Mouse (Mus musculus) frontal cortex, postnatal 36 days (tissue): ENCODE measurements around the gene Dtx3.
A peak's percentile ranks its signal among the peaks of the same experiment; 100 is the strongest.

ENCODE experiments used
- DNase-seq, 2 experiments: peaks; one replicate each; pipeline ENCODE4 v3.0.0; 2022; ENCODE audit warnings: low spot score in 2 of 2

The Dtx3 gene

GRCm38 (mm10) chr10:127185506-127185905 lies 10.0 kb downstream of the Dtx3 start:
- DNase-seq, result no peak

- DNase-seq, result no peak
Observed at GRCm38 (mm10) chr10:127185101-127185500, 10.4 kb downstream of the Dtx3 start.

- DNase-seq, result no peak
Observed at GRCm38 (mm10) chr10:127183759-127184158, 11.8 kb downstream of the Dtx3 start.

DNA sequence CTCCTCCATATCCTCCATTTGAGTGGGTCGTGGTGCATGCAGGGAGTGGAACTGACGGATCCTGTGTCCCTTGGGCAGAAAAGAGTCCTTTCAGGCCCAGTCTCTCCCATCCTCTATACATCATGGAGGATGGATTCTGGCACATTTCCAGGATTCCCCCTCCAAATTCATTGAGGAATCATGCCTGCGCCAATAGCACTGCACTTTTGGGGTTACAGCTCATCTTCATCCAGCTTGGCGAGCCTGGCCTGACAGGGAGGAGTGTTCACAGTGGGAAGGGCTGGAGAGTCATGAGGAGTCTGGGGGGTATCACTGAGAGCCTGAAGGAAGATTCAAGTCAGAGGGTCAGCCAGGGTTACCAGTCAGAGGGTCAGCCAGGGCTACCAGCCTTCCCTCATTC lies 12.9 kb downstream of the Dtx3 start:
- DNase-seq, result no peak

DNA sequence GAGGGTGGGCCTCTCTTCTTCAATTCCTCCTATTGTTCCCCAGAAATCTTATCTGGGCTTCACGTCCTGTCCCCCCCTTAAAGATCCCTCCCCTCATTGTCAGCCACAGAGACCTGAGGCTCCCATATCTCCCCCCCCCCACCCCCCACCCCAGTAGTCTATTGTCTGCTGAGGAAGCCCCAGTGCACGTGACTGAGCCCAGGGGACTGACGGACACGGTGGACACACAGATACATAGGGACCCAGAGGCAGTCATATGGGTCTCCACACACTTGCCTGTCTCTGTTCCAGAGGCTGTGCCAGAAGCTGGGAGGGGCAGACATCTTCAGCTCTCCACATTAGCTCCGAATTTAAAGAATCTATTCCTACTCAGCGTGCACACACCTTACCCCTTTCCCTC lies 14.0 kb downstream of the Dtx3 start:
- DNase-seq, result no peak

GRCm38 (mm10) chr10:127180695-127181047 lies 14.9 kb downstream of the Dtx3 start:
- DNase-seq, result no peak

DNA sequence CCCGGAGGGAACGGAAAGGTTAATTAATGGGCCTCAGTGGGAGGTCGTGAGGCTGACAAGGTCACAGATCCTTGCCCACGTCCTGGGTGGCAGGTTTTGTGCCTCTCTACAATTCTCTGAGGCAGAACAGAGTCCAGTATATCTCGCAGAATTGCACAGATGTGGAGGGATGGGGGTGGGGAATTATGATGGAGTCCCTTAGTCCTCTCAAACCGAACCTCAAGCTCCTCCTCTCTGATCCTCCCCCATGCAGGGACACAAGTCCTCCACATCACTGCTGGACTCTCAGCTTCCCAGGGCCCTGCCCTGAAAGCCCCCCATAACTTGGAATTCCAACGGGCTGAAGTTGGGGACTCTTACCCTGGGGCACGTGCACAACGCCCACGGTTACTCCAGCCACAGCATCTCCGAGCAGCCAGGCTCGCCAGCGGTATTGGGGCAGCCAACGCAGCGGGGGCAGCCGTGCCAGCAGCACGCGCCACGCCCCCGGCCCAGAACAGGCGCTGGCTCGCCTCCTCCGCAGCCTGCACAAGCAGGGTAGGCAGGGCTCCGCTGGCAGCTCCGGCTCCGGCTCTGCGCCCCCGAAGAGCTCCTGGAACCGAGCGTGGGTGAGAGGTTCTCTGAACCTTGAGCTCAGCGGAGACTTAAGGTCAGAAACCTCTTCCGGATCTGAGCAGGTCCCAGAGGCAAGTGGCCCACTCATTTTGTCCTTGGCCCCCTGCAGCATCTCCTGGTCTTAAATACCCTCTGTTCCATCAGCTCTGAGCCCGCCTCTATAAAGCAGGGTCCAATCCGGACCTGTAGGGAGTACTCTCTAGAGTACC lies 15.4 kb downstream of the Dtx3 start, which contains the start of gene Slc26a10:
Slc26a10 (minus strand) TSS at position 775 of the 824 bp plus-strand sequence.
- no peak for DNase-seq

DNA sequence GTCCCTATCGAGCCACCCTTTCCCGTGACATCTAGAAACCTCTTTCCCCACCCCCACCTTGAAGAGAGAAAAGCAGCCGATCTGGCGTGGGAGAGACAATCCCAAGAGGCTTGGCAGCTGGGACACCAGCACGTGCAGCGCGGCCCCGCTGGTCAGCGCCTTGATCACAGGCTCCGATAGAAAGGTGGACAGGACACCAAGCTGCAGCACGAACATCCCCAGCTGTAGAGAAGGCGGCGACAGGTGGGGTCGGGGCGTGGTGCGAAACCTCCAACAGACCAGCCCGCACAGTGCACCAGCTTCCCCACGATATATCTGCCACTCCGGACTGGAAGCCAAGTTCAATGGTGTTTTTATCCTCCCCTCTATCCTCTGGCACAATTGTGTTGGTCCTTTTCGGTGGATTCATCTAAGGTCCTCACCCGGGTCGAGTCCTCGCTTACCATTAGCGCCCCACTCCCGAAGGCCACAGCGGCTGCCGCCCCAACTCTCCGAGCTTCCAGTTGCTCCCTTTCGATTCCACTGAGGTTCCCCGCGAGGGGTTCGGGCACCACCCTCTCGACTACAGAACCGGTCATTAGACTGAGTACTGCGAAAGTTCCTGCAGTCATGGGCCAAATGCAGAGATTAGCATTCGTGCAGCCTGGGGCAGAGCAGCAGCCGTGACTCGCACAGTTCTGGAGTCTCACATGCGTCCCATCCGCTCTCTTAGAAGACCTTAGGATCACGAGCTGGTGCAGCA lies 17.1 kb downstream of the Dtx3 start:
- peak in 1 of 2 experiments; percentile 11 for DNase-seq

- peak; percentile 71 to 81 for DNase-seq
Observed at GRCm38 (mm10) chr10:127177719-127178118, 17.8 kb downstream of the Dtx3 start.

GRCm38 (mm10) chr10:127177235-127177634 lies 18.3 kb downstream of the Dtx3 start:
- no peak for DNase-seq

DNA sequence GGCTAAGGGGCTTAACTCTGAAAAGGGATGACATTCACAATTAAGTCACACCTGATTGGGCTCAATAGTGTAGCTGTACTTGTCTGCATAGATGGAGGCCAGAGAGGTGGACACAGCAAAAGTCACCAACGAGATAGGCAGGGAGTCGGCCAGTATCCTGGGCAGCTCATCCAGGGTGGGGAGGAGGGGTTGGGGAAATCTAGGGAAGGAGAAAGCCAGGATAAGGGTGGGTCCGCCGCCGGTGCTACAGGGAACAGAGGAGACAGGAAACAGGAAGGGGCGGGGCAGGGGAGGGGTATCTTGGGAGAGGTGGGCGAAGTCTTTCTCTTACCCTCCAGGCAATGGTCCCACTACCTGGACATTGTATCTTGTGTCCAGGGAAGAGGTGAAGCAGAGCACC lies 18.8 kb downstream of the Dtx3 start:
- DNase-seq, result no peak

- DNase-seq, result no peak
Observed at GRCm38 (mm10) chr10:127176228-127176627, 19.3 kb downstream of the Dtx3 start.

DNA sequence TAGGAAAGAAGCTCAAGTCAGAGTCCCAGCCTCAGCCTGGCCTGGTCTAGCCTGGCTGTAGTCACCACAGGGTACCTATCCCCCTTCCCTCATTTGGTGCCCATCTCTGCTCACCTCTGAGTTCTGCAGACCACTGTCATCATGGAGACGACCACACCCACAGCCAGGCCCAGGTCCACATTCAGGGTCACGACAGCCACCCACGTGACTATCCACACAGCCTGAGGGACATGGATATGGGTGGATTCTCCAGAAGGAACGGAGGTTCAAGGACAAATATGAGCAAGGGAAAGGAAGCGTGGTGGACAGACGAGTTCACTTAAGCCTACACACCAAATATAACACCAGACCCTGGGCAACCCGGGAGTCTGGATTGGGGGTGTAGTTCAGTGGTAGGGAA lies 21.4 kb downstream of the Dtx3 start:
- no peak for DNase-seq

DNA sequence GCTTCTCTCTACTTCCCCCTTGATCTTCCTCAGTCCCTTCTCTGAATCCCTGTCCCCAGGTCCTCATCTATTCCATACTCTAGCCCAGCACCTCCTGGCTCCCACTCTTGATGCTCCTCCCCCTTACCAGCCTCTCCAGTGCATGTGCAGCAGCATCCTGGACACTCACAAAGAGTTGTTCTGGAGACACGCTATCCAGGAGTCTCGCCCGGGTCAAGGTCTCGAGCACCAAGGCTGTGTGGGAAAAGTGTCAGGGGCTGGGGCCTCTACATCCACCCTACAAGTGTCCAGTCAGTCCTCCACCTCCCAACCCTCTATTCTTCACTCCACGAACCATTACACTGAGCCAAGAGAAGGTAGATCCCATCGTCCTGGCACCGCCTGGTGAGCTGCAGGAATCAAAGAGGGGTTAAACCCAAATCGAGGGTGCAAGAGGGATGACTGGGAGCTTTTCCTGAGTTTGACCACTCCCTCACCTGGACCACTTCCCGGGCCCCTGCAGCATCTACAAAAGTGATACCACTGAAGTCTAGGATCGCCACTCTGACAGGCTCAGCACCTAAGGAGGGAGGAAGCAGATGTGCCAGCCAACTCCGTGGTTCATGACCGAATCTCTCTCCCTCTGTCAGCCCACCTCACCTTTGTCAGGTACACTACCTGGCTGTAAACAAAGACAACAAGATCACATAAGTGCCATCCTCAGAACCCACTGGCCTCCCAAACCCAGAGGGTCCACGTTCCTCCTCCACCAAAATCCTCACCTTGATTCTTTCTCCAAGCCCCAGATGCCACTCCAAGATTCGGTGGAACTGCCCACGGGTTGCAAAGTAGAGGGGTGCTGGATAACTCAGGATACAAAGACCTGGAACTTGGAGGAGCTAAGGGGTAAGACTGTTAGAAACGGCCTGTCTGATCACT lies 22.1 kb downstream of the Dtx3 start:
- no peak for DNase-seq

DNA sequence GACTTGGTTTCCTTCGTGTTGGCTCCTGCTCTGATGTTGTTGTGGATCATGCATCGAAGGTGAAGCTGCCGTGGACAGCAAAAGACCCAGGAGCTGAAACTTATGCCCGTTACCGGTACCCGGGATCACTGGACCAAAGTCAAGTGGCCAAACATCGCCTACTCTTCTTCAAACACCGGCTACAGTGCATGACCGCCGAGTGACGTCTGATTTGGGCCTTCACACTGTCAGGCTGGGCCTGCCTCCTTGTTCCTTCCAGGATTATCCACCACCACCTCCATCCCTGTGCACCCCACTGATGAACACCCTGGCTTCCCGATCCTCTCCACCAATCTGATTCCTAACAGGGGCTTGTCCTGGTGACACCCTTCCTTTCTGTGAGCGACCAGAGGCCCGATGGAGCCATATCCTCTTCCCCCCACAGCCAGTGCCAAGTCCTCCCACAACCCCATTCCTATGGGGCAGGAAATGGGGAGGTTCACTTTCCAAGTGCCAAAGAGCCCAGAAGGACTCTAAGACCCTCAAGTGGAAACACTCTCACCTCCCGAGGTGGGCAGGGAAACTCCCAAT lies 23.8 kb downstream of the Dtx3 start:
- no peak for DNase-seq

- peak; percentile 68 to 74 for DNase-seq
Observed at GRCm38 (mm10) chr10:127170837-127171272, 24.7 kb downstream of the Dtx3 start.

DNA sequence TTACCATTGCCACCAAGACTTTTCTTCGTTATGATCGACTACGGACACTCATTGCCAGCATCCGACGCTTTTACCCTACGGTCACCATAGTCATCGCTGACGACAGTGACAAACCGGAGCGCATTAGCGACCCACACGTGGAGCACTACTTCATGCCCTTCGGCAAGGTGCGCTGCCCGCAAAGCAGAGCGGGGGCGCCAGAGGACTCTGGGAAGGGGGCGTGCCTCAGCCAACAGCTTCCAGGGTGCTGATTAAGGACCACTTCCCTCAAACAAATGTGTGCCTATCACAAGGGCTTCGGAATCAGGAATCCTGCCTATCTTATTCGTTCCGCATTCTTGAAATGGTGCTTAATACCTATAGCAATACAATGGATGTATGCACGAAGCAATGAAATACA lies 25.5 kb downstream of the Dtx3 start:
- no peak for DNase-seq

GRCm38 (mm10) chr10:127167614-127168192 lies 27.8 kb downstream of the Dtx3 start:
- DNase-seq, result no peak

DNA sequence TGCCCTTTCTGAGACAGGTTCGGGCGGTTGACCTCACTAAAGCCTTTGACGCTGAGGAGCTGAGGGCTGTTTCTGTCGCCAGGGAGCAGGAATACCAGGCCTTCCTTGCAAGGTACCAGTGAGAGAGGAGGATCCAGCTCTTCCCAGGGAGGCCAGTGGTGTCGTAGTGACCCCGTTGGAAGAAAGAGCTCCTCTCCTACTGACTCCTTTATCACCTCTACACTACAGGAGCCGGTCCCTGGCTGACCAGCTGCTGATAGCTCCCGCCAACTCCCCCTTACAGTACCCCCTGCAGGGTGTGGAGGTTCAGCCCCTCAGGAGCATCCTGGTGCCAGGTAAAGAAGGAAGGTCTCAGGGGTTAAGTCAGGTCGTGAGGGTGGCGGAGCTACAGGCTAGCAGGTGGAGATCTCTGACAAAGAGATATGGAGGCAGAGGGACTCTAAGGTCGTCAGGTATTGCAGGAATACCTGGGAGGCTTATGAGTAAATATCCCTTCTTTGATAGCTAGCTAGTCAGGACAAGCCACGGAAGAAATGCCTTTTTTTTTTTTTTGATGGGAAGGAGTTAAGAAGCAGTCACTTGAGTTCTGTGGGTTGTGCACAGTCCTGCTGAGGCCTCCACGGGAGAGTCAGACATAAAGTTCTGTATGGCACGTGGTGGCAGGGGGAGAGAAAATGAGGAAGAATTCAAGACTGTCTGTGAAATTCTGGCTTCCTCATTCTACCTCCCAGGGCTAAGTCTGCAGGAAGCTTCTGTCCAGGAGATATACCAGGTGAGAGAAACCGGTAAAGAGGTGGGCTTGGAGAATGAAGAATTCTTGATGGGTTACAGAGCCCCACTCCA lies 28.5 kb downstream of the Dtx3 start:
- DNase-seq, result no peak

- no peak for DNase-seq
Observed at GRCm38 (mm10) chr10:127166404-127166715, 29.2 kb downstream of the Dtx3 start.
